Mouse (Mus musculus) liver, postnatal 0 days (tissue): Measurements from ENCODE around the gene Ehhadh.

Experiments used
- CTCF ChIP-seq: sonication (generic); IDR thresholded peaks from 2 replicates; pipeline ENCODE4 v1.5.1; 2016; ENCODE audit warnings: antibody characterized with exemption, low read depth
- EP300 ChIP-seq: IDR thresholded peaks from 2 replicates; pipeline ENCODE4 v1.6.1; 2016; ENCODE audit warnings: antibody characterized with exemption, low read depth, mild to moderate bottlenecking

DNA sequence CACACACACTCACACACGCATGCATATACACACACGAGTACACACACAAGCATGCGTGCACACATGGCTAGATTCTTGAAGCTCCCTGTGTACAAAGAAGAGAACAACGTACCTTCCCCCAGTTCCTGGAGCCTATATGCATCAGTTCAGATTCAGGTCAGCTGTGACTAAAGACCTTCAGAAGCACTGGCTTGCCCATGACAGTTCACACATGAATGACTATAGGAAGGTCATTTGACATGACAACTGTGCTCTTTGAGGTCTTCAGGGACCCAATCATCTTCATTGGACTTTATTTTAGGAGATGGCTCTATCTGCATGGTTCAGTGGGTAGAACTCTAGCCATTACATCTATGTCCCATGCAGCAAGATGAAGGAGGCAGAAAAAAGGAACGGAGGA is 44.7 kb downstream of the Ehhadh start:
- TF ChIP-seq EP300 = no peak
- TF ChIP-seq CTCF = no peak
